Mouse (Mus musculus) forebrain, embryonic 10.5 days (tissue): Measurements from ENCODE around the gene Clstn2. TPM values are rescaled to one million over a fixed set of nuclear protein-coding genes. Genes with fewer than 3 reads are reported as not detected.

Experiments used
- DNase-seq: peaks from one replicate; pipeline ENCODE4 v3.0.0-alpha.2; 2017; ENCODE audit warnings: low spot score; ENCODE audit errors: extremely low spot score
- H3K27ac ChIP-seq: fragments of 300-500 bp; sonication (generic); 2 replicates; pipeline ENCODE4 v1.5.1; 2016; ENCODE audit warnings: mild to moderate bottlenecking
- H3K27me3 ChIP-seq: fragments of 300-500 bp; sonication (generic); 2 replicates; pipeline ENCODE4 v1.6.1; 2016; ENCODE audit warnings: mild to moderate bottlenecking; ENCODE audit not compliant: poor library complexity, severe bottlenecking
- H3K36me3 ChIP-seq: fragments of 300-500 bp; sonication (generic); replicated peaks from 2 replicates; pipeline ENCODE4 v1.6.1; 2016; ENCODE audit warnings: mild to moderate bottlenecking, moderate library complexity
- H3K4me1 ChIP-seq: fragments of 300-500 bp; sonication (generic); 2 replicates; pipeline ENCODE4 v1.6.1; 2016
- H3K4me3 ChIP-seq: fragments of 300-500 bp; sonication (generic); 2 replicates; pipeline ENCODE4 v1.5.1; 2016; ENCODE audit warnings: mild to moderate bottlenecking, moderate library complexity
- H3K9me3 ChIP-seq: fragments of 300-500 bp; sonication (generic); 2 replicates; pipeline ENCODE4 v1.6.1; 2016; ENCODE audit warnings: mild to moderate bottlenecking, moderate library complexity
- WGBS: fragments of 180-500 bp; shearing (Covaris S2); methylation state at CpG from one replicate; pipeline ENCODE4 v1.1.7; 2016; 5-methylcytosine and 5-hydroxymethylcytosine counted together
- polyA plus RNA-seq: library from polyadenylated mRNA; unstranded; fragments of >200 nt; fragmentation: Nextera tagmentation; extraction: Ambion mirVana; gene quantifications from 2 replicates; pipeline ENCODE4 v1.2.1, GENCODE M21; 2016

The Clstn2 gene
- polyA plus RNA-seq, 1 experiment from 2014 or later: 0.40 TPM

DNA sequence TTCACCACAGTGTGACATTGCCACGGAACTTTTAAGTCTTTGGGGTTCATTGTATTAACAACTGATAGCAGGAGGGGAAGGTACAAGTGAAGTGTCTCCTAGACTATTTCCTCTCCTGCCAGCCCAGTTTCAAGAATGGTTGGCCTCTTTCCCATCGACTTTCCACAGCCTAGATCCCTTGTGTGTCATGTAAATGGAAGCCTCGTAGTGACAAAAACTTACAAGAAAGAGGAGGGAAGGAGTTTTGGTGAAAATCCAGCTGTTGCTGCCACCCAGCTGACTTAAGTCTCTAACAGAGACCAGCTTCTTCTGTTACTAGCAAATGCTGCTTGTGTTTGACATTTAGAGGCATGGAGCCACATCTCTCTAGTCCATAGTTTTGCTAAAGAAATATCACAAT lies 598.3 kb downstream of the Clstn2 start:
- Histone ChIP-seq H3K4me3 (no peak overlapping the region), H3K9me3 (no peaks in the 10 kb centered on the region), H3K4me1 (no peaks in the 10 kb centered on the region), H3K27me3 (no peaks in the 10 kb centered on the region), H3K36me3 (no peaks in the 10 kb centered on the region), H3K27ac (no peak overlapping the region)
- DNase-seq: no peak
- 67% methylated on average over 3 of the region's 3 CpGs for WGBS

GRCm38 (mm10) chr9:97429885-97430449 lies 603.0 kb downstream of the Clstn2 start:
- 90% methylated on average over 1 of the region's 1 CpGs for WGBS

DNA sequence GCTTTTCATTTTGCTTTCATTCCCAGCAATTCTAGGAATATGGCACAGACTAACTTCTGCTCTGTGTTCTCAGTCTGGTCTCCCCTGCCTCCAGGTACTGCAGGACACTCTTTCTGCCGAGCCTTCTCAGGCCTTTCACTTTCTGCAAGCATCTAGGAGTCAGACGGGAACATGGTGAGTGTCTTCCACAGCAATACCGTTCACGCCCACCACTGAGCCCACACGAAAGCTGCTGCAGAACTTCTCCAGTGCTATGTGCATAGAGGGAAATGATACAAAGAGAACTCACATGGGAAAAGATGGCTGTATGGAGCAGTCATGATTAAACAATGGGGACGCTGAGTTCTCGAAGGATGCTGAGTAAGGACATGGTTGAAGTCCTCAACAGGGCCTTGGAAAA lies 604.9 kb downstream of the Clstn2 start:
- no peaks in the 10 kb centered on the region for H3K27me3 ChIP-seq
- 90% methylated on average over 7 of the region's 7 CpGs for WGBS
- DNase-seq: no peak

More at GRCm38 (mm10) chr9:97429885-97430449, 603.0 kb downstream of the Clstn2 start:
- no peaks in the 10 kb centered on the region for H3K4me1 ChIP-seq
- H3K36me3 ChIP-seq: no peaks in the 10 kb centered on the region
- H3K27ac ChIP-seq: no peak overlapping the region
- no peaks in the 10 kb centered on the region for H3K27me3 ChIP-seq
- no peak for DNase-seq
- no peak overlapping the region for H3K4me3 ChIP-seq
- H3K9me3 ChIP-seq: no peaks in the 10 kb centered on the region

GRCm38 (mm10) chr9:97420896-97421295 lies 612.1 kb downstream of the Clstn2 start:
- H3K4me1 ChIP-seq: no peaks in the 10 kb centered on the region
- WGBS: 75% methylated on average over 5 of the region's 5 CpGs
- H3K36me3 ChIP-seq: no peaks in the 10 kb centered on the region
- no peak overlapping the region for H3K4me3 ChIP-seq
- H3K27ac ChIP-seq: no peak overlapping the region
- no peaks in the 10 kb centered on the region for H3K9me3 ChIP-seq
- no peaks in the 10 kb centered on the region for H3K27me3 ChIP-seq
- no peak for DNase-seq

More for the DNA sequence above, 604.9 kb downstream of the Clstn2 start:
- Histone ChIP-seq H3K27ac (no peak overlapping the region), H3K9me3 (no peaks in the 10 kb centered on the region), H3K4me1 (no peaks in the 10 kb centered on the region), H3K4me3 (no peak overlapping the region), H3K36me3 (no peaks in the 10 kb centered on the region)

DNA sequence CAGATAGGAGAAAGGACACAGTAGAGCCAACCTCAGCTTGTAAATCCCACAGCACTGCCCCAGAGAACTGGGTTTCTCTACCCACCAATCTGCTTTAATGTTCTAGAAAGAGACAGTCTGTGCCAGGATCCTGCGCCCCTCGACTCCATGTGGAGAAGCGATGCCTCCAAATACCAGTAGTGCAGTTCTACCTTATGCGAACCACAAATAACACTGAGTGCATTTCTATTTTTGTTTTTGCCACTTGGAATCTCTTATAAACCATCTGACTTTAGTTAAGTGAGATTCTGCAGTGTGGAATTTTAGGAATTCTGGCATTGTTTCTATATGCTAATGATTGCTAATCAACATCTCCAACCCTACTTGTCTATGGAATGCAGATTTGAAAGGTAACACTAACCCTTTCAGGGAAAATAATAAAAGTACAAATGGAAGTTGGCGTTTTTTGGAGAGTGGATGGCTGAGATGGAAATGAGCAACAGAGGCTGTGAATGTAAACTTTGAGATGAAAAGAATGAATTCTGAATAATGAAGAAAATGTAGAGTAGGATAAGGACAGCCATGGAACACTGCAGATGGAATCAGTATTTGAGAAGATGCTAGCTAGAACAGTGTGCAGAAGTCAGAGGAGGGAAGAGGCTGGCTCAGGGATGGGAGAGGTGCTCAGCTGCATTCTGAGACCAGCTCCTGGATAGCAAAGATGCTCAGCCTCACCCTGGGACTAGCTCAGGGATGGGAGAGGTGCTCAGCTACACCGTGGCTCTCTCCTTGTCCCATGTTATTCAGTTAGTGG lies 617.9 kb downstream of the Clstn2 start:
- H3K27me3 ChIP-seq: no peaks in the 10 kb centered on the region
- no peak for DNase-seq
- no peaks in the 10 kb centered on the region for H3K36me3 ChIP-seq
- WGBS: 79% methylated on average over 6 of the region's 6 CpGs
- no peak overlapping the region for H3K4me3 ChIP-seq
- H3K27ac ChIP-seq: no peak overlapping the region
- no peaks in the 10 kb centered on the region for H3K4me1 ChIP-seq
- H3K9me3 ChIP-seq: no peaks in the 10 kb centered on the region

DNA sequence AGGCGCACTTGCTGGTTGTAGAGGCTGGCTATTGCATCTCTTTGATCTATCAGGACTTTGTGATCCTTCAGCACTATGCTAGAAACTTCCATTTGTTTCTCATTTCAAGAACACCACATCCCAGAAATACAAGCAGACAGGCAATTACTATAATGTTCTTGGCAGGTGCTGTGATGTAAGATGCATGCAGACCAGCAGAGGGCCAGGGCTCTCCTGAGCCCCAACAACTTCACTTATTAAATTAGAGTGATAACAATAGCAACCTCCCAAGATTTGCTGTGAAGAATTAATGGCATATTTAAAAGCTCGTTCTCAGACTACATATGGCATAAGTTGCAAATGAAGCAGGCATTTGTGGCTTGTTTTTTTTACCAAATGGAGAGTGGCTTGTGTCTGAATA lies 624.8 kb downstream of the Clstn2 start:
- DNase-seq: no peak
- WGBS: 90% methylated on average over 2 of the region's 2 CpGs
- no peaks in the 10 kb centered on the region for H3K36me3 ChIP-seq

More for the DNA sequence above, 624.8 kb downstream of the Clstn2 start:
- H3K27ac ChIP-seq: no peak overlapping the region
- H3K4me1 ChIP-seq: no peaks in the 10 kb centered on the region
- no peaks in the 10 kb centered on the region for H3K9me3 ChIP-seq
- H3K27me3 ChIP-seq: no peaks in the 10 kb centered on the region
- no peak overlapping the region for H3K4me3 ChIP-seq
